Mouse (Mus musculus) CH12.LX (cell line): ENCODE results near the gene Bad. TPM values are rescaled to one million over a fixed set of nuclear protein-coding genes. Genes with fewer than 3 reads are reported as not detected.

Experiments used
- DNase-seq: peaks from one replicate; pipeline ENCODE4 v3.0.0-alpha.2; 2013; ENCODE audit errors: extremely low read depth
- H3K27ac ChIP-seq: 2 replicates; pipeline ENCODE4 v1.5.1; 2012; ENCODE audit warnings: low read depth, mild to moderate bottlenecking, control low read depth, moderate library complexity; ENCODE audit not compliant: insufficient read depth
- H3K27me3 ChIP-seq: replicated peaks from 2 replicates; pipeline ENCODE3; 2012; ENCODE audit warnings: inconsistent platforms
- H3K36me3 ChIP-seq, 2 experiments: replicated peaks in 1 of 2; 2 replicates each; pipeline versions ENCODE3 to v1.6.1; 2012; ENCODE audit warnings: inconsistent platforms in 1 of 2, low read length in 1 of 2, mild to moderate bottlenecking in 1 of 2, mixed read lengths in 1 of 2, moderate library complexity in 1 of 2; ENCODE audit not compliant: control insufficient read depth in 1 of 2, insufficient read depth in 1 of 2
- H3K4me1 ChIP-seq, 2 experiments: 2 replicates each; pipeline ENCODE4 v1.6.1; 2012; ENCODE audit warnings: inconsistent platforms in 1 of 2, moderate library complexity in 1 of 2; ENCODE audit not compliant: insufficient read depth in 2 of 2, control insufficient read depth in 1 of 2
- H3K4me2 ChIP-seq: 2 replicates; pipeline ENCODE4 v1.6.1; 2012; ENCODE audit warnings: low read depth, mild to moderate bottlenecking, control low read depth; ENCODE audit not compliant: poor library complexity, insufficient read depth, severe bottlenecking
- H3K4me3 ChIP-seq, 3 experiments: fragments of 150-350 bp in 1 of 3; sonication (generic) in 1 of 3; replicated peaks in 1 of 3; 2 replicates each; pipeline versions ENCODE3 to v1.5.1; 2011 to 2012; ENCODE audit warnings: low read depth in 2 of 3, low read length in 2 of 3, mild to moderate bottlenecking in 2 of 3, moderate library complexity in 2 of 3, control low read depth in 1 of 3, improper control_type of control experiment in 1 of 3, inconsistent platforms in 1 of 3, mixed read lengths in 1 of 3; ENCODE audit not compliant: poor library complexity in 1 of 3
- H3K79me2 ChIP-seq: replicated peaks from 2 replicates; pipeline ENCODE4 v1.6.1; 2012; ENCODE audit warnings: mild to moderate bottlenecking, moderate library complexity; ENCODE audit not compliant: control insufficient read depth, poor library complexity, insufficient read depth, severe bottlenecking; ENCODE audit errors: extremely low read depth
- H3K9ac ChIP-seq: 2 replicates; pipeline ENCODE4 v1.6.1; 2012; ENCODE audit warnings: low read depth, mild to moderate bottlenecking, control low read depth, moderate library complexity; ENCODE audit not compliant: insufficient read depth
- H3K9me3 ChIP-seq: replicated peaks from 2 replicates; pipeline ENCODE3; 2012; ENCODE audit warnings: low read length, inconsistent platforms, mixed read lengths
- BHLHE40 ChIP-seq: IDR thresholded peaks from 2 replicates; pipeline ENCODE4 v1.6.1; 2011; ENCODE audit warnings: mild to moderate bottlenecking, low read depth, low read length, improper control_type of control experiment
- E2F4 ChIP-seq: IDR thresholded peaks from 2 replicates; pipeline ENCODE4 v1.6.1; 2011; ENCODE audit warnings: low read depth, low read length, improper control_type of control experiment; ENCODE audit not compliant: insufficient replicate concordance
- ETS1 ChIP-seq: conservative IDR thresholded peaks from 2 replicates; pipeline ENCODE4 v1.6.1; 2012; ENCODE audit warnings: low read depth, mild to moderate bottlenecking, inconsistent platforms, low read length, improper control_type of control experiment, moderate library complexity
- JUN ChIP-seq: IDR thresholded peaks from 2 replicates; pipeline ENCODE4 v1.6.1; 2011; ENCODE audit warnings: low read depth, mild to moderate bottlenecking, low read length, improper control_type of control experiment, moderate library complexity; ENCODE audit not compliant: insufficient read depth
- JUND ChIP-seq: conservative IDR thresholded peaks from 2 replicates; pipeline ENCODE4 v1.6.1; 2011; ENCODE audit warnings: low read depth, low read length, improper control_type of control experiment
- MAX ChIP-seq: IDR thresholded peaks from 2 replicates; pipeline ENCODE4 v1.6.1; 2011; ENCODE audit warnings: low read length, improper control_type of control experiment
- MYC ChIP-seq: IDR thresholded peaks from 2 replicates; pipeline ENCODE4 v1.6.1; 2011; ENCODE audit warnings: low read depth, mild to moderate bottlenecking, improper control_type of control experiment, low read length
- NELFE ChIP-seq: IDR thresholded peaks from 2 replicates; pipeline ENCODE4 v1.6.1; 2011; ENCODE audit warnings: low read depth, low read length, improper control_type of control experiment
- POLR2A ChIP-seq: IDR thresholded peaks from 2 replicates; pipeline ENCODE4 v1.6.1; 2011; ENCODE audit warnings: low read depth, mild to moderate bottlenecking, improper control_type of control experiment, low read length
- RCOR1 ChIP-seq: conservative IDR thresholded peaks from 2 replicates; pipeline ENCODE4 v1.6.1; 2012; ENCODE audit warnings: low read depth, mild to moderate bottlenecking, inconsistent platforms, low read length, improper control_type of control experiment
- SMC3 ChIP-seq: IDR thresholded peaks from 2 replicates; pipeline ENCODE4 v1.6.1; 2011; ENCODE audit warnings: low read depth, low read length, improper control_type of control experiment
- TCF12 ChIP-seq: IDR thresholded peaks from 2 replicates; pipeline ENCODE4 v1.6.1; 2014; ENCODE audit warnings: low read depth, mild to moderate bottlenecking, inconsistent platforms, low read length, improper control_type of control experiment
- USF2 ChIP-seq: conservative IDR thresholded peaks from 2 replicates; pipeline ENCODE4 v1.6.1; 2011; ENCODE audit warnings: low read depth, low read length, improper control_type of control experiment
- ZC3H11A ChIP-seq: IDR thresholded peaks from 2 replicates; pipeline ENCODE4 v1.6.1; 2012; ENCODE audit warnings: low read depth, mild to moderate bottlenecking, inconsistent platforms, low read length, improper control_type of control experiment
- ZKSCAN1 ChIP-seq: IDR thresholded peaks from 2 replicates; pipeline ENCODE4 v1.6.1; 2012; ENCODE audit warnings: low read depth, inconsistent platforms, low read length, improper control_type of control experiment, borderline replicate concordance
- ZNF384 ChIP-seq: IDR thresholded peaks from 2 replicates; pipeline ENCODE4 v1.6.1; 2012; ENCODE audit warnings: low read depth, low read length, improper control_type of control experiment, inconsistent platforms
- dilution Hi-C: fragments of 300-500 bp; cut with MboI; formaldehyde crosslinking; loops from 2 replicates; pipeline ENCODE4 v1.14.3; 2020; ENCODE audit warnings: low sequenced_read_pairs; ENCODE audit not compliant: extremely low pct_unique_long_range_greater_than_20kb, extremely low pct_ligation_motif_present
- in situ Hi-C: fragments of 300-500 bp; cut with MboI; formaldehyde crosslinking; loops from 3 replicates; pipeline ENCODE4 v1.14.3; 2019; ENCODE audit warnings: low sequenced_read_pairs, low pct_ligation_motif_present, low pct_unique_long_range_greater_than_20kb, mixed read lengths
- polyA plus RNA-seq: library from polyadenylated mRNA; unstranded; fragments of >175 nt; gene quantifications from 2 replicates; pipeline ENCODE4 v1.2.1, GENCODE M21; 2012; ENCODE audit warnings: low read depth; ENCODE audit not compliant: insufficient read length
- total RNA-seq, 2 experiments: library from RNA; depleted of rRNA; stranded (reverse); fragments of 300-350 nt in 1 of 2; fragments of >200 nt in 1 of 2; gene quantifications; 2 replicates each; pipeline ENCODE4 v1.2.3; 2012 to 2014

Gene Bad
- total and polyA plus RNA-seq, 3 experiments = 27.7 to 38.0 (median 33.3) TPM

DNA sequence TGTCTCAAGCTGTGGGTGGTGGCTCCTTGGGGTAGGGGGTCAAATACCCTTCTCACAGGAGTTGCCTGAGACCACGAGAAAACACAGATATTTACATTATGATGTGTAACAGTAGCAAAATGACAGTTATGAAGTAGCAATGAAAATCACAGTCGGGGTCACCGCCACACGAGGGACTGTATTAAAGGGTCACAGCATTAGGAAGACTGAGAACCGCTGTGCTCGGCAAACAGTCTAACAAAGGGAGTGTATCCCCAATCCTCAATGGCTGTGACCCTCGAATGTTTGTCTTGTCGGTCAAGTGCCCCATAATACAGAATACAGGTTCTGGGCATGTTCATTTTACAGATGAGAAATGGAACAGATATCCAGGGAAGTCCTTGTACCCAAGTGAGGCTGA lies 52.3 kb downstream of the Bad start:
- no peak for TF ChIP-seq ETS1
- no peak for TF ChIP-seq ZKSCAN1
- TF ChIP-seq ZNF384 = no peak
- no peak for TF ChIP-seq NELFE
- no peak for TF ChIP-seq JUND
- TF ChIP-seq E2F4 = no peak
- TF ChIP-seq USF2 = no peak
- TF ChIP-seq SMC3 = no peak
- no peak for TF ChIP-seq RCOR1
- TF ChIP-seq POLR2A = no peak
- no peak for TF ChIP-seq MYC
- TF ChIP-seq MAX = no peak
- H3K27ac ChIP-seq = no peak overlapping the region

DNA sequence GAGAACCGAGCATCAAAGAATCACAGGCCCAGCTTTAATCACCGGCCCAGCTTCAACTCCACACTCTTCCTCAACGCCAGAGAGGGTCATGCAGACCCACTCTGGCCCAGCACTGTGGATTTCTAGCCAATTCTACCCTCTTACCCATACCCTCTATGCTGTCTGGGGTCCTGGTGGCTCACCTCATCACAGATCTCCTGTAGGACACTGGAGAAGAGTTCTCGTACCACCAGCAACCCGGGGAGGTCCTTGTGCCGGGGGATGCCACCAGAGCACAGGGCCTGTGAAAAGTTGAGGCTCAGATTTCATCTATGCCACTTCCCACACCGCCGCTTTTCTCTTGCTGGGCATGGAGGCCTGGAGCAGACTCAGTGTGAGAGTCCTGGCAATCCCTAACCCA lies 52.8 kb downstream of the Bad start:
- dilution Hi-C loops (no loop called here), in situ Hi-C loops (no loop called here)
- H3K36me3 ChIP-seq = peaks cover 15 to 25% of the 10 kb centered on the region in 2 experiments
- peak overlapping the region in 2 of 3 experiments; percentile 69 to 90 for H3K4me3 ChIP-seq
- H3K27me3 ChIP-seq = no peaks in the 10 kb centered on the region
- H3K9me3 ChIP-seq = no peaks in the 10 kb centered on the region
- TF ChIP-seq ZC3H11A (no peak), SMC3 (no peak), MAX (no peak), JUN (no peak), BHLHE40 (no peak), TCF12 (no peak)
- H3K9ac ChIP-seq = peak overlapping the region; percentile 62; the same call in 1 of the 2 replicates
- H3K4me1 ChIP-seq = peaks cover 4 to 48% of the 10 kb centered on the region in 2 experiments
- DNase-seq = no peak
- no peak overlapping the region for H3K27ac ChIP-seq
- H3K79me2 ChIP-seq = no peaks in the 10 kb centered on the region
- peak overlapping the region; percentile 67 for H3K4me2 ChIP-seq

More for the DNA sequence above, 52.3 kb downstream of the Bad start:
- no peak for DNase-seq
- dilution Hi-C loops (no loop called here), in situ Hi-C loops (no loop called here)
- Histone ChIP-seq H3K79me2 (no peaks in the 10 kb centered on the region), H3K9me3 (no peaks in the 10 kb centered on the region), H3K4me2 (peak overlapping the region; percentile 67; the same call in 1 of the 2 replicates), H3K27me3 (no peaks in the 10 kb centered on the region), H3K36me3 (peaks cover 13 to 24% of the 10 kb centered on the region in 2 experiments), H3K4me1 (peaks cover 4 to 47% of the 10 kb centered on the region in 2 experiments), H3K9ac (no peak overlapping the region), H3K4me3 (no peak overlapping the region)
